Mouse (Mus musculus) CH12.LX (cell line): ENCODE data around the gene Dtx3l. TPM values are rescaled to one million over a fixed set of nuclear protein-coding genes. Genes with fewer than 3 reads are reported as not detected.

Source experiments
- DNase-seq: peaks from one replicate; pipeline ENCODE4 v3.0.0-alpha.2; 2013; ENCODE audit errors: extremely low read depth
- H3K27ac ChIP-seq: 2 replicates; pipeline ENCODE4 v1.5.1; 2012; ENCODE audit warnings: low read depth, mild to moderate bottlenecking, control low read depth, moderate library complexity; ENCODE audit not compliant: insufficient read depth
- H3K27me3 ChIP-seq: replicated peaks from 2 replicates; pipeline ENCODE3; 2012; ENCODE audit warnings: inconsistent platforms
- H3K36me3 ChIP-seq, 2 experiments: replicated peaks in 1 of 2; 2 replicates each; pipeline versions ENCODE3 to v1.6.1; 2012; ENCODE audit warnings: inconsistent platforms in 1 of 2, low read length in 1 of 2, mild to moderate bottlenecking in 1 of 2, mixed read lengths in 1 of 2, moderate library complexity in 1 of 2; ENCODE audit not compliant: control insufficient read depth in 1 of 2, insufficient read depth in 1 of 2
- H3K4me1 ChIP-seq, 2 experiments: 2 replicates each; pipeline ENCODE4 v1.6.1; 2012; ENCODE audit warnings: inconsistent platforms in 1 of 2, moderate library complexity in 1 of 2; ENCODE audit not compliant: insufficient read depth in 2 of 2, control insufficient read depth in 1 of 2
- H3K4me2 ChIP-seq: 2 replicates; pipeline ENCODE4 v1.6.1; 2012; ENCODE audit warnings: low read depth, mild to moderate bottlenecking, control low read depth; ENCODE audit not compliant: poor library complexity, insufficient read depth, severe bottlenecking
- H3K4me3 ChIP-seq, 3 experiments: fragments of 150-350 bp in 1 of 3; sonication (generic) in 1 of 3; replicated peaks in 1 of 3; 2 replicates each; pipeline versions ENCODE3 to v1.5.1; 2011 to 2012; ENCODE audit warnings: low read depth in 2 of 3, low read length in 2 of 3, mild to moderate bottlenecking in 2 of 3, moderate library complexity in 2 of 3, control low read depth in 1 of 3, improper control_type of control experiment in 1 of 3, inconsistent platforms in 1 of 3, mixed read lengths in 1 of 3; ENCODE audit not compliant: poor library complexity in 1 of 3
- H3K79me2 ChIP-seq: replicated peaks from 2 replicates; pipeline ENCODE4 v1.6.1; 2012; ENCODE audit warnings: mild to moderate bottlenecking, moderate library complexity; ENCODE audit not compliant: control insufficient read depth, poor library complexity, insufficient read depth, severe bottlenecking; ENCODE audit errors: extremely low read depth
- H3K9ac ChIP-seq: 2 replicates; pipeline ENCODE4 v1.6.1; 2012; ENCODE audit warnings: low read depth, mild to moderate bottlenecking, control low read depth, moderate library complexity; ENCODE audit not compliant: insufficient read depth
- H3K9me3 ChIP-seq: replicated peaks from 2 replicates; pipeline ENCODE3; 2012; ENCODE audit warnings: low read length, inconsistent platforms, mixed read lengths
- BHLHE40 ChIP-seq: IDR thresholded peaks from 2 replicates; pipeline ENCODE4 v1.6.1; 2011; ENCODE audit warnings: mild to moderate bottlenecking, low read depth, low read length, improper control_type of control experiment
- CTCF ChIP-seq, 2 experiments: IDR thresholded peaks in 1 of 2; conservative IDR thresholded peaks in 1 of 2; 2 replicates each; pipeline ENCODE4 v1.5.1; 2011 to 2012; ENCODE audit warnings: low read depth in 2 of 2, low read length in 2 of 2, improper control_type of control experiment in 1 of 2, inconsistent platforms in 1 of 2, mild to moderate bottlenecking in 1 of 2, moderate library complexity in 1 of 2
- ELF1 ChIP-seq: IDR thresholded peaks from 2 replicates; pipeline ENCODE4 v1.6.1; 2014; ENCODE audit warnings: low read depth, mild to moderate bottlenecking, inconsistent platforms, low read length, improper control_type of control experiment
- JUN ChIP-seq: IDR thresholded peaks from 2 replicates; pipeline ENCODE4 v1.6.1; 2011; ENCODE audit warnings: low read depth, mild to moderate bottlenecking, low read length, improper control_type of control experiment, moderate library complexity; ENCODE audit not compliant: insufficient read depth
- KAT2A ChIP-seq: IDR thresholded peaks from 2 replicates; pipeline ENCODE4 v1.6.1; 2012; ENCODE audit warnings: low read length, improper control_type of control experiment, inconsistent platforms; ENCODE audit not compliant: insufficient replicate concordance
- MAFK ChIP-seq: IDR thresholded peaks from 2 replicates; pipeline ENCODE4 v1.6.1; 2011; ENCODE audit warnings: low read length, improper control_type of control experiment; ENCODE audit not compliant: insufficient replicate concordance
- MAZ ChIP-seq: IDR thresholded peaks from 2 replicates; pipeline ENCODE4 v1.6.1; 2012; ENCODE audit warnings: low read depth, mild to moderate bottlenecking, inconsistent platforms, low read length, improper control_type of control experiment, moderate library complexity
- MEF2A ChIP-seq: IDR thresholded peaks from 2 replicates; pipeline ENCODE4 v1.6.1; 2014; ENCODE audit warnings: low read depth, mild to moderate bottlenecking, inconsistent platforms, low read length, improper control_type of control experiment, borderline replicate concordance
- NELFE ChIP-seq: IDR thresholded peaks from 2 replicates; pipeline ENCODE4 v1.6.1; 2011; ENCODE audit warnings: low read depth, low read length, improper control_type of control experiment
- NRF1 ChIP-seq: IDR thresholded peaks from 2 replicates; pipeline ENCODE4 v1.6.1; 2014; ENCODE audit warnings: low read depth, mild to moderate bottlenecking, inconsistent platforms, low read length, improper control_type of control experiment, moderate library complexity
- SMC3 ChIP-seq: IDR thresholded peaks from 2 replicates; pipeline ENCODE4 v1.6.1; 2011; ENCODE audit warnings: low read depth, low read length, improper control_type of control experiment
- TCF12 ChIP-seq: IDR thresholded peaks from 2 replicates; pipeline ENCODE4 v1.6.1; 2014; ENCODE audit warnings: low read depth, mild to moderate bottlenecking, inconsistent platforms, low read length, improper control_type of control experiment
- dilution Hi-C: fragments of 300-500 bp; cut with MboI; formaldehyde crosslinking; loops from 2 replicates; pipeline ENCODE4 v1.14.3; 2020; ENCODE audit warnings: low sequenced_read_pairs; ENCODE audit not compliant: extremely low pct_unique_long_range_greater_than_20kb, extremely low pct_ligation_motif_present
- in situ Hi-C: fragments of 300-500 bp; cut with MboI; formaldehyde crosslinking; loops from 3 replicates; pipeline ENCODE4 v1.14.3; 2019; ENCODE audit warnings: low sequenced_read_pairs, low pct_ligation_motif_present, low pct_unique_long_range_greater_than_20kb, mixed read lengths
- polyA plus RNA-seq: library from polyadenylated mRNA; unstranded; fragments of >175 nt; gene quantifications from 2 replicates; pipeline ENCODE4 v1.2.1, GENCODE M21; 2012; ENCODE audit warnings: low read depth; ENCODE audit not compliant: insufficient read length
- total RNA-seq, 2 experiments: library from RNA; depleted of rRNA; stranded (reverse); fragments of 300-350 nt in 1 of 2; fragments of >200 nt in 1 of 2; gene quantifications; 2 replicates each; pipeline ENCODE4 v1.2.3; 2012 to 2014

Gene Dtx3l
- total and polyA plus RNA-seq, 3 experiments, result 14.4 to 21.1 (median 17.4) TPM

GRCm38 (mm10) chr16:35923546-35924198 is 15.3 kb downstream of the Dtx3l start:
- in situ Hi-C loops, result no loop called here
- Histone ChIP-seq H3K9me3 (no peaks in the 10 kb centered on the region), H3K9ac (no peak overlapping the region), H3K4me2 (no peak overlapping the region), H3K27ac (no peak overlapping the region), H3K4me1 (peaks cover 0 to 12% of the 10 kb centered on the region in 2 experiments; a peak in 2 of 4 replicates), H3K36me3 (peaks cover 8 to 30% of the 10 kb centered on the region in 2 experiments), H3K79me2 (no peaks in the 10 kb centered on the region), H3K27me3 (no peaks in the 10 kb centered on the region), H3K4me3 (no peak overlapping the region)
- TF ChIP-seq JUN (no peak), CTCF (conservative IDR thresholded peaks at IDR 0.05 in 1 of 2, IDR thresholded peaks at IDR 0.05 in 1 of 2; ENCODE audit: low read depth in 2 of 2, low read length in 2 of 2) (no peak), TCF12 (no peak), KAT2A (no peak), NELFE (no peak), BHLHE40 (no peak)
- DNase-seq, result no peak
- dilution Hi-C loops, result no loop called here

GRCm38 (mm10) chr16:35922301-35922895 is 16.6 kb downstream of the Dtx3l start:
- no peak overlapping the region for H3K4me3 ChIP-seq
- TF ChIP-seq MEF2A (no peak), SMC3 (no peak), MAZ (no peak), NRF1 (no peak), MAFK (peak; percentile 83; the same call in 1 of the 2 replicates), ELF1 (peak; percentile 52; the same call in 1 of the 2 replicates), NELFE (no peak)
- in situ Hi-C loops, result no loop called here
- H3K79me2 ChIP-seq, result no peaks in the 10 kb centered on the region
- H3K4me1 ChIP-seq, result peaks cover 3 to 19% of the 10 kb centered on the region in 2 experiments; a peak in 3 of 4 replicates
- no peak overlapping the region for H3K27ac ChIP-seq
- DNase-seq, result no peak
- no peak overlapping the region for H3K4me2 ChIP-seq
- H3K36me3 ChIP-seq, result peaks cover 3 to 18% of the 10 kb centered on the region in 2 experiments
- H3K27me3 ChIP-seq, result no peaks in the 10 kb centered on the region
- dilution Hi-C loops, result no loop called here
- H3K9me3 ChIP-seq, result no peaks in the 10 kb centered on the region
- no peak overlapping the region for H3K9ac ChIP-seq
